Mouse (Mus musculus) kidney, postnatal 0 days (tissue): ENCODE results near the gene Setd3. TPM values are rescaled to one million over a fixed set of nuclear protein-coding genes. Genes with fewer than 3 reads are reported as not detected.
"Not testable (repeated sequence)": the region's sequence is repeated elsewhere in the genome, so short reads cannot be mapped to it uniquely, and the experiment has no call there.

ENCODE experiments used
- ATAC-seq: fragments of 200-750 bp; cut with Nextera tagmentation; replicated peaks from 2 replicates; pipeline ENCODE4 v1.8.0; 2017; ENCODE audit warnings: low read depth, moderate number of reproducible peaks, moderate TSS enrichment, moderate library complexity; ENCODE audit not compliant: low FRiP score
- DNase-seq: peaks from one replicate; pipeline ENCODE4 v3.0.0-alpha.2; 2016; ENCODE audit warnings: low spot score
- H3K27ac ChIP-seq: fragments of 300-500 bp; sonication (generic); 2 replicates; pipeline ENCODE4 v1.5.1; 2014; ENCODE audit warnings: mild to moderate bottlenecking
- H3K27me3 ChIP-seq: fragments of 300-500 bp; sonication (generic); 2 replicates; pipeline ENCODE4 v1.6.1; 2014; ENCODE audit warnings: low read length, mixed read lengths; ENCODE audit not compliant: insufficient read depth
- H3K36me3 ChIP-seq: fragments of 300-500 bp; sonication (generic); 2 replicates; pipeline ENCODE4 v1.6.1; 2014; ENCODE audit warnings: low read length, mixed read lengths; ENCODE audit not compliant: insufficient read depth
- H3K4me1 ChIP-seq: fragments of 300-500 bp; sonication (generic); replicated peaks from 2 replicates; pipeline ENCODE4 v1.6.1; 2014; ENCODE audit warnings: antibody characterized with exemption, low read length, mixed read lengths; ENCODE audit not compliant: insufficient read depth
- H3K4me2 ChIP-seq: fragments of 300-500 bp; sonication (generic); 2 replicates; pipeline ENCODE4 v1.6.1; 2014; ENCODE audit warnings: mild to moderate bottlenecking, low read length, moderate library complexity, mixed read lengths
- H3K4me3 ChIP-seq: fragments of 300-500 bp; sonication (generic); replicated peaks from 2 replicates; pipeline ENCODE4 v1.5.1; 2014; ENCODE audit warnings: low read depth, low read length
- H3K9ac ChIP-seq: fragments of 300-500 bp; sonication (generic); 2 replicates; pipeline ENCODE4 v1.6.1; 2014; ENCODE audit warnings: low read depth, low read length
- H3K9me3 ChIP-seq: fragments of 300-500 bp; sonication (generic); replicated peaks from 2 replicates; pipeline ENCODE4 v1.6.1; 2016; ENCODE audit warnings: low read length, inconsistent platforms, mixed read lengths
- CTCF ChIP-seq: IDR thresholded peaks from 2 replicates; pipeline ENCODE4 v1.5.1; 2016; ENCODE audit warnings: antibody characterized with exemption, low read depth, mild to moderate bottlenecking, moderate library complexity
- WGBS: fragments of 180-500 bp; shearing (Covaris S2); extraction: QIAGEN DNeasy Blood & Tissue Kit; methylation state at CpG from one replicate; pipeline ENCODE4 v1.1.7; 2014; 5-methylcytosine and 5-hydroxymethylcytosine counted together
- polyA plus RNA-seq: library from polyadenylated mRNA; unstranded; fragments of >200 nt; fragmentation: Nextera tagmentation; extraction: Ambion mirVana; gene quantifications from 2 replicates; pipeline ENCODE4 v1.2.1, GENCODE M21; 2015

Gene Setd3
- polyA plus RNA-seq, 1 experiment from 2014 or later: 74.3 TPM

DNA sequence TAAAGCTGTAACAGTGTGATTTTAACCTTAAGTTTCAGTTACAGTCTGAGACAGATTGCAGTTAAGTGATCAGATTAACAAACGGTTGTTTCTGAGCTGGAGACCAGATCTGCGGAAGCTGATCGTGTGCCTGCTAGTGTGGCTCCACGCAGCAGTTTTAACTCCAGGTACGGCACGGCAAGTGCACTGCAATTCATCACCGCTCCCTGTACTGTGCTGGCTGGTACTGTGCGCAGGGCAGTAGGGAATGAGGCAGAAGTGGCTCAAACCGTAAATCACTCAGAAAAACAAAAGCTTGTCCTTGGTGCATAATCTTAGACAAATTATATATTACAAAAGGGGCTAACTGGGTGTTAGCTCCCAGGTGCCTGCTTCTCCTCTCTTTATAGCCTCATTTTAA lies 59.2 kb downstream of the Setd3 start:
- H3K4me3 ChIP-seq: no peak overlapping the region
- H3K9ac ChIP-seq: no peak overlapping the region
- H3K27me3 ChIP-seq: no peaks in the 10 kb centered on the region
- H3K4me2 ChIP-seq: no peak overlapping the region
- no peak overlapping the region for H3K27ac ChIP-seq
- no peak for TF ChIP-seq CTCF
- no peaks in the 10 kb centered on the region for H3K9me3 ChIP-seq
- no peaks in the 10 kb centered on the region for H3K4me1 ChIP-seq
- no peak for DNase-seq
- 57% methylated on average over 9 of the region's 9 CpGs for WGBS
- no peak for ATAC-seq
- peaks cover 13% of the 10 kb centered on the region; the same call in 1 of the 2 replicates for H3K36me3 ChIP-seq

GRCm38 (mm10) chr12:108118902-108119531 lies 60.1 kb downstream of the Setd3 start:
- ATAC-seq (no peak), DNase-seq (no peak)
- Histone ChIP-seq H3K9me3 (no peaks in the 10 kb centered on the region), H3K27me3 (no peaks in the 10 kb centered on the region), H3K4me1 (no peaks in the 10 kb centered on the region), H3K4me3 (no peak overlapping the region), H3K27ac (no peak overlapping the region), H3K9ac (no peak overlapping the region), H3K4me2 (no peak overlapping the region), H3K36me3 (peaks cover 13% of the 10 kb centered on the region; the same call in 1 of the 2 replicates)
- WGBS: 34% methylated on average over 19 of the region's 19 CpGs
- no peak for TF ChIP-seq CTCF

DNA sequence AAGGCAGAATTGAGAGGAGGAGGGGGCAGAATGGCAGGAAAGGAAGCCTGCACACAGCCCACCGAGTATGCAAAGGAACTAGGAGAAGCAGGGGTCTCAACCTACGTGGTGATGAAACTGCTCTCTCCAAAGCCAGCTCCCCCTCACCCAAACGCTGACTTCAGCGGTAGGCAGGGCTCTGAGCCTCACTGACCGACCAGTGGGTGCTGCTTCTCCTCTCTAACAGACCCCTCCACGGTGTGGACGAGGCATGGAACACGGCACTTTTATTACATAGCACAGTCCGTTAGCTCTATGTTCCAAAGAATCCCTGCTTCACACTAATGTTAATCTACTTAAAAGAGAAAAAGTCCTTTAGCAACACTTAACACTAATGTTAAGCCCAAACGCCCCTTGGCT lies 60.6 kb downstream of the Setd3 start:
- Histone ChIP-seq H3K36me3 (peaks cover 13% of the 10 kb centered on the region; the same call in 1 of the 2 replicates), H3K4me2 (no peak overlapping the region), H3K4me1 (no peaks in the 10 kb centered on the region), H3K9ac (no peak overlapping the region), H3K4me3 (no peak overlapping the region), H3K27ac (no peak overlapping the region), H3K9me3 (no peaks in the 10 kb centered on the region), H3K27me3 (no peaks in the 10 kb centered on the region)
- WGBS: 57% methylated on average over 10 of the region's 10 CpGs
- no peak for TF ChIP-seq CTCF
- DNase-seq (no peak), ATAC-seq (no peak)

DNA sequence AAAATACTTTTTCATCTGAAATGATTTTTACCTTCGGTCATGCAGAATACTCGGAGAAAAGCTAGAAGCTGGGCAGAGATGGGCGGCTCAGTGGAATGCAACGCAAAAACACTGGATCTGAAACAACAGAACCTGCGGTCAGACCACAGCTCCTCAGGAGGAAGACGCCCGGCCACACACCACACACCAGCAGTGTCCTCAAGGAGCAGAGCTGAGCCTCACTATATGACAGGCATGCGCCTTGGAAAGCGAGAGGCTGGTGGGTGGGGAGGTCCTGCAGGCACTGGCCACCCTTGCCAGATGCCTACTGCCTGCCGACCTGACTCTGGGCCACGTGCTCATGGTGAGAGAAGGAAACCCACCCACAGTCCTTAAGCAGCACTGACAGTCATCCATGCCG lies 67.9 kb downstream of the Setd3 start:
- Histone ChIP-seq H3K9me3 (no peaks in the 10 kb centered on the region), H3K27me3 (no peaks in the 10 kb centered on the region), H3K4me3 (no peak overlapping the region), H3K4me1 (0 out of 2 replicates have a peak, but pooled peaks cover 2% of the 10 kb centered on the region), H3K36me3 (peaks cover 13% of the 10 kb centered on the region; the same call in 1 of the 2 replicates), H3K9ac (no peak overlapping the region), H3K27ac (no peak overlapping the region), H3K4me2 (no peak overlapping the region)
- TF ChIP-seq CTCF: no peak
- 86% methylated on average over 12 of the region's 12 CpGs for WGBS
- DNase-seq: no peak
- ATAC-seq: no peak

DNA sequence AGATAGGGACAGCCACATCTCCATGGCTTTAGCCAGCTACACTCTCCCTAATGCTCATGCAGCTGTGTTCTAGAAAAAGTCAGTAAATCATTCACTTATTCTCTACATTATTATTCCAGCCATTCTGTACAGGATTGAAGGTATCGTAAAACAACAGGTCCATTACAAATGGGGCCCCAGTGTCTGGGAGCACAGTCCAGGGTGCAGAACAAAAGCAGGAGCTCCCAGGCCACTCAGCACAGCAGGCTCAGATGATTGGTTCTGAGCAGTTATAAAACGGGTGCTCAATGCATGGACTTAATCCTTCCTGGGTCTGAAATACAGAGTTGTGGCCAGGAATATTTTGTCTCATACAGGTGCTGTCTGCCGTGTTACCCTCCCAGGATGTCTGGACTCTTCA lies 68.4 kb downstream of the Setd3 start:
- 0 out of 2 replicates have a peak, but pooled peaks cover 17% of the 10 kb centered on the region for H3K36me3 ChIP-seq
- ATAC-seq (no peak), DNase-seq (no peak)
- no peak overlapping the region for H3K4me2 ChIP-seq
- H3K27ac ChIP-seq: no peak overlapping the region
- H3K4me3 ChIP-seq: no peak overlapping the region
- H3K4me1 ChIP-seq: 0 out of 2 replicates have a peak, but pooled peaks cover 2% of the 10 kb centered on the region
- no peaks in the 10 kb centered on the region for H3K9me3 ChIP-seq
- H3K9ac ChIP-seq: no peak overlapping the region
- TF ChIP-seq CTCF: no peak
- 65% methylated on average over 3 of the region's 3 CpGs for WGBS
- H3K27me3 ChIP-seq: no peaks in the 10 kb centered on the region

- H3K36me3 ChIP-seq: 0 out of 2 replicates have a peak, but pooled peaks cover 13% of the 10 kb centered on the region
- no peak overlapping the region for H3K27ac ChIP-seq
- DNase-seq (no peak), ATAC-seq (no peak)
- no peak overlapping the region for H3K4me2 ChIP-seq
- H3K27me3 ChIP-seq: no peaks in the 10 kb centered on the region
- H3K4me1 ChIP-seq: 0 out of 2 replicates have a peak, but pooled peaks cover 2% of the 10 kb centered on the region
- 72% methylated on average over 4 of the region's 4 CpGs for WGBS
- TF ChIP-seq CTCF: no peak
- H3K9ac ChIP-seq: no peak overlapping the region
- H3K9me3 ChIP-seq: no peaks in the 10 kb centered on the region
- no peak overlapping the region for H3K4me3 ChIP-seq
These were observed 69.4 kb downstream of the Setd3 start for GRCm38 (mm10) chr12:108109732-108110131.

GRCm38 (mm10) chr12:108108591-108108990 lies 70.5 kb downstream of the Setd3 start:
- not testable (repeated sequence) for H3K27ac ChIP-seq, ATAC-seq, H3K4me3 ChIP-seq, DNase-seq, H3K9me3 ChIP-seq, H3K4me1 ChIP-seq, H3K9ac ChIP-seq, H3K4me2 ChIP-seq, H3K27me3 ChIP-seq
- 78% methylated on average over 7 of the region's 7 CpGs for WGBS
- H3K36me3 ChIP-seq: 0 out of 2 replicates have a peak, but pooled peaks cover 13% of the 10 kb centered on the region
